Mouse (Mus musculus): ENCODE measurements at regions not wholly inside any gene's neighbourhood (a gene's known extent, or its start where the extent isn't known, plus 50 kb on each side); places are given as distances from the start of the nearest gene placed in this dataset.
A peak's percentile ranks its signal among the peaks of the same experiment; 100 is the strongest.
"Not testable (repeated sequence)": the region's sequence is repeated elsewhere in the genome, so short reads cannot be mapped to it uniquely, and the experiment has no call there.

- Histone ChIP-seq H3K27me3 (ENCODE audit: control insufficient read depth, insufficient read depth, low read length) (no peaks in the 10 kb centered on the region), H3K36me3 (ENCODE audit: control insufficient read depth, insufficient read depth, low read length) (no peaks in the 10 kb centered on the region), H3K4me3 (no peak overlapping the region), H3K9ac (ENCODE audit: low read depth, low read length) (no peak overlapping the region), H3K27ac (no peak overlapping the region), H3K4me1 (ENCODE audit: control insufficient read depth, insufficient read depth, low read length) (no peaks in the 10 kb centered on the region; the same call in 1 of the 2 replicates), H3K79me2 (replicated peaks; ENCODE audit: control insufficient read depth, insufficient read depth, low read length) (no peaks in the 10 kb centered on the region)
- intact Hi-C loops (cut with DNase I) = no loop called here
- 77% methylated on average over 4 of the region's 4 CpGs for WGBS
- no peak for DNase-seq
- TF ChIP-seq POLR2A (IDR thresholded peaks at IDR 0.05; ENCODE audit: insufficient read depth, low read depth, low read length) (no peak), EP300 (IDR thresholded peaks at IDR 0.05; ENCODE audit: insufficient read depth, low read depth, low read length) (no peak)
Observed at GRCm38 (mm10) chr16:84623346-84624085, 108.6 kb downstream of the A730009L09Rik start.

GRCm38 (mm10) chr16:84624443-84625109, 109.7 kb downstream of the A730009L09Rik start:
- Histone ChIP-seq H3K27ac (no peak overlapping the region), H3K4me3 (no peak overlapping the region), H3K27me3 (ENCODE audit: control insufficient read depth, insufficient read depth, low read length) (no peaks in the 10 kb centered on the region), H3K4me1 (ENCODE audit: control insufficient read depth, insufficient read depth, low read length) (no peaks in the 10 kb centered on the region; the same call in 1 of the 2 replicates), H3K36me3 (ENCODE audit: control insufficient read depth, insufficient read depth, low read length) (no peaks in the 10 kb centered on the region), H3K79me2 (replicated peaks; ENCODE audit: control insufficient read depth, insufficient read depth, low read length) (no peaks in the 10 kb centered on the region), H3K9ac (ENCODE audit: low read depth, low read length) (no peak overlapping the region)
- DNase-seq = no peak
- intact Hi-C loops (cut with DNase I) = no loop called here
- TF ChIP-seq POLR2A (IDR thresholded peaks at IDR 0.05; ENCODE audit: insufficient read depth, low read depth, low read length) = no peak
- no peak for TF ChIP-seq CTCF (IDR thresholded peaks at IDR 0.05)
- TF ChIP-seq EP300 (IDR thresholded peaks at IDR 0.05; ENCODE audit: insufficient read depth, low read depth, low read length) = no peak
- WGBS = 72% methylated on average over 5 of the region's 5 CpGs

GRCm38 (mm10) chr16:84625110-84625722, 110.3 kb downstream of the A730009L09Rik start:
- Histone ChIP-seq H3K36me3 (ENCODE audit: control insufficient read depth, insufficient read depth, low read length) (no peaks in the 10 kb centered on the region), H3K79me2 (replicated peaks; ENCODE audit: control insufficient read depth, insufficient read depth, low read length) (no peaks in the 10 kb centered on the region), H3K27me3 (ENCODE audit: control insufficient read depth, insufficient read depth, low read length) (no peaks in the 10 kb centered on the region), H3K4me3 (no peak overlapping the region), H3K27ac (no peak overlapping the region), H3K9ac (ENCODE audit: low read depth, low read length) (no peak overlapping the region), H3K4me1 (ENCODE audit: control insufficient read depth, insufficient read depth, low read length) (no peaks in the 10 kb centered on the region; the same call in 1 of the 2 replicates)
- intact Hi-C loops (cut with DNase I) = no loop called here
- WGBS = 65% methylated on average over 4 of the region's 4 CpGs
- TF ChIP-seq POLR2A (IDR thresholded peaks at IDR 0.05; ENCODE audit: insufficient read depth, low read depth, low read length) (no peak), CTCF (IDR thresholded peaks at IDR 0.05) (no peak), EP300 (IDR thresholded peaks at IDR 0.05; ENCODE audit: insufficient read depth, low read depth, low read length) (no peak)
- DNase-seq = no peak

- Histone ChIP-seq H3K4me1 (ENCODE audit: control insufficient read depth, insufficient read depth, low read length) (no peaks in the 10 kb centered on the region), H3K4me3 (no peak overlapping the region), H3K79me2 (replicated peaks; ENCODE audit: control insufficient read depth, insufficient read depth, low read length) (no peaks in the 10 kb centered on the region), H3K27ac (no peak overlapping the region), H3K27me3 (ENCODE audit: control insufficient read depth, insufficient read depth, low read length) (no peaks in the 10 kb centered on the region), H3K9ac (ENCODE audit: low read depth, low read length) (no peak overlapping the region), H3K36me3 (ENCODE audit: control insufficient read depth, insufficient read depth, low read length) (no peaks in the 10 kb centered on the region)
- intact Hi-C loops (cut with DNase I) = no loop called here
- no peak for TF ChIP-seq POLR2A (IDR thresholded peaks at IDR 0.05; ENCODE audit: insufficient read depth, low read depth, low read length)
- no peak for TF ChIP-seq EP300 (IDR thresholded peaks at IDR 0.05; ENCODE audit: insufficient read depth, low read depth, low read length)
- TF ChIP-seq CTCF (IDR thresholded peaks at IDR 0.05) = no peak
- WGBS = 89% methylated on average over 2 of the region's 2 CpGs
- DNase-seq = no peak
Observed at GRCm38 (mm10) chr16:84627052-84627451, 108.5 kb downstream of the Mrpl39 start.

GRCm38 (mm10) chr16:84629868-84630267, 105.7 kb downstream of the Mrpl39 start:
- TF ChIP-seq CTCF (IDR thresholded peaks at IDR 0.05) (no peak), POLR2A (IDR thresholded peaks at IDR 0.05; ENCODE audit: insufficient read depth, low read depth, low read length) (no peak), EP300 (IDR thresholded peaks at IDR 0.05; ENCODE audit: insufficient read depth, low read depth, low read length) (no peak)
- H3K4me3 ChIP-seq = no peak overlapping the region
- H3K9ac ChIP-seq (ENCODE audit: low read depth, low read length) = no peak overlapping the region
- DNase-seq = no peak
- no peaks in the 10 kb centered on the region for H3K79me2 ChIP-seq (replicated peaks; ENCODE audit: control insufficient read depth, insufficient read depth, low read length)
- no peaks in the 10 kb centered on the region for H3K27me3 ChIP-seq (ENCODE audit: control insufficient read depth, insufficient read depth, low read length)
- H3K36me3 ChIP-seq (ENCODE audit: control insufficient read depth, insufficient read depth, low read length) = no peaks in the 10 kb centered on the region
- no peak overlapping the region for H3K27ac ChIP-seq
- no peaks in the 10 kb centered on the region for H3K4me1 ChIP-seq (ENCODE audit: control insufficient read depth, insufficient read depth, low read length)
- 48% methylated on average over 1 of the region's 1 CpGs for WGBS
- intact Hi-C loops (cut with DNase I) = no loop called here

- intact Hi-C loops (cut with DNase I); H3K4me1 ChIP-seq (ENCODE audit: control insufficient read depth, insufficient read depth, low read length): not testable (repeated sequence)
- 0 out of 2 replicates have a peak, but pooled peaks have one; percentile 5 for TF ChIP-seq CTCF (IDR thresholded peaks at IDR 0.05)
Observed at GRCm38 (mm10) chr16:84644446-84644845, 91.1 kb downstream of the Mrpl39 start.

More at GRCm38 (mm10) chr16:84644446-84644845, 91.1 kb downstream of the Mrpl39 start:
- H3K36me3 ChIP-seq (ENCODE audit: control insufficient read depth, insufficient read depth, low read length); H3K79me2 ChIP-seq (replicated peaks; ENCODE audit: control insufficient read depth, insufficient read depth, low read length); DNase-seq; H3K9ac ChIP-seq (ENCODE audit: low read depth, low read length); H3K27ac ChIP-seq; H3K4me3 ChIP-seq; H3K27me3 ChIP-seq (ENCODE audit: control insufficient read depth, insufficient read depth, low read length): not testable (repeated sequence)
- WGBS = 89% methylated on average over 1 of the region's 1 CpGs
